Mouse (Mus musculus): ENCODE results near the gene Mcu. TPM values are rescaled to one million over a fixed set of nuclear protein-coding genes. Genes with fewer than 3 reads are reported as not detected.

The Mcu gene
- total and polyA plus RNA-seq, 2 experiments from 2014 or later, result 13.0 to 20.5 TPM

DNA sequence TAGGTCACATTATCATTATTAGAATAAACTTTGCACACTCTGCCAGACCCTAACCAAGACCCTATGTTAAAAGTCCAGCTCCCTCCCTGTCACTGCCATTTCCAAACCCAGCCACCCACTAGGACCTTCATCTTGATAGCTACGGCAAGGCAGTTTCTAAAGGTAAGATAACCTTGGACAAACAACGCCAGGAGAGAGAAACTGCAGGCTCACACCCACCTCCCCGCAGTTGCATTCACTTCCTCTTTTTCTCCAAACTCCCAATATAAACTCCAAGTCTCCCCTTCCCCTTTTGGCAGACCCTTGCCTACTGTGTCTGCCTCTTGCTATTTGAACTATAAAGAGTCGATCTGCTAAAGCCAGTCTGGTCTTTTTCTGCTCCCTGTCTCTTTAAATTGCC is 28.7 kb upstream of the Mcu start:
- Histone ChIP-seq H3K4me1 (ENCODE audit: control insufficient read depth, insufficient read depth) (0 out of 2 replicates have a peak, but pooled peaks cover 3% of the 10 kb centered on the region), H3K27me3 (ENCODE audit: control insufficient read depth, insufficient read depth, low read length) (no peaks in the 10 kb centered on the region), H3K4me2 (ENCODE audit: low read depth, low read length) (no peak overlapping the region), H3K36me3 (replicated peaks; ENCODE audit: control insufficient read depth, insufficient read depth, low read length) (no peaks in the 10 kb centered on the region), H3K4me3 (ENCODE audit: low read depth, low read length) (no peak overlapping the region), H3K27ac (ENCODE audit: low read depth) (no peak overlapping the region), H3K9me3 (replicated peaks; ENCODE audit: control insufficient read depth, low read length) (peaks cover 10% of the 10 kb centered on the region; the same call in 1 of the 2 replicates), H3K9ac (replicated peaks; ENCODE audit: low read depth, low read length) (no peak overlapping the region)
- DNase-seq (ENCODE audit: low spot score), result no peak
- ATAC-seq (ENCODE audit: insufficient read depth, low read depth), result no peak
- WGBS, result 50% methylated on average over 4 of the region's 4 CpGs
- TF ChIP-seq EP300 (IDR thresholded peaks at IDR 0.05; ENCODE audit: low read depth) (no peak), CTCF (IDR thresholded peaks at IDR 0.05; ENCODE audit: low read depth) (no peak)

DNA sequence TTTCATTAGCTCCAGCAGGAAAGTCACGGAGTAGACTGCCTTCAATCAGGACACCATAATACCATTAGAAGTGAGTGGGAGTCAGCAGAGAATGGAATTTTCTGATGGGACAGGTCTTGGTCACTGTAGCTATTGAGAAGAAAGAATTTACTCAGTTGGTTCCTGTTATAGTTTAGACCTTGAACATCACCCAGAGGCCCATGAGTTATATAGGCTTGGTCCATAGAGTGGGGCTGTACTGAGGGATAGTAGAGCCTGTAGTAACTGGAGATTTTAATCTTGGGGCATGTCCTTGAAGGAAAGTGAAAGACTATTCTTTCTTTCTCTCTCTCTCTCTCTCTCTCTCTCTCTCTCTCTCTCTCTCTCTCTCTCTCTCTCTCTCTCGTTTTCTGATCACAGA is 28.2 kb upstream of the Mcu start:
- Histone ChIP-seq H3K27ac (ENCODE audit: low read depth) (no peak overlapping the region), H3K4me3 (ENCODE audit: low read depth, low read length) (no peak overlapping the region), H3K9me3 (replicated peaks; ENCODE audit: control insufficient read depth, low read length) (peaks cover 6% of the 10 kb centered on the region; the same call in 1 of the 2 replicates), H3K36me3 (replicated peaks; ENCODE audit: control insufficient read depth, insufficient read depth, low read length) (no peaks in the 10 kb centered on the region), H3K9ac (replicated peaks; ENCODE audit: low read depth, low read length) (no peak overlapping the region), H3K27me3 (ENCODE audit: control insufficient read depth, insufficient read depth, low read length) (no peaks in the 10 kb centered on the region), H3K4me1 (ENCODE audit: control insufficient read depth, insufficient read depth) (0 out of 2 replicates have a peak, but pooled peaks cover 3% of the 10 kb centered on the region), H3K4me2 (ENCODE audit: low read depth, low read length) (no peak overlapping the region)
- no peak for DNase-seq (ENCODE audit: low spot score)
- no peak for ATAC-seq (ENCODE audit: insufficient read depth, low read depth)
- TF ChIP-seq CTCF (IDR thresholded peaks at IDR 0.05; ENCODE audit: low read depth) (no peak), EP300 (IDR thresholded peaks at IDR 0.05; ENCODE audit: low read depth) (no peak)
- 54% methylated on average over 2 of the region's 2 CpGs for WGBS

DNA sequence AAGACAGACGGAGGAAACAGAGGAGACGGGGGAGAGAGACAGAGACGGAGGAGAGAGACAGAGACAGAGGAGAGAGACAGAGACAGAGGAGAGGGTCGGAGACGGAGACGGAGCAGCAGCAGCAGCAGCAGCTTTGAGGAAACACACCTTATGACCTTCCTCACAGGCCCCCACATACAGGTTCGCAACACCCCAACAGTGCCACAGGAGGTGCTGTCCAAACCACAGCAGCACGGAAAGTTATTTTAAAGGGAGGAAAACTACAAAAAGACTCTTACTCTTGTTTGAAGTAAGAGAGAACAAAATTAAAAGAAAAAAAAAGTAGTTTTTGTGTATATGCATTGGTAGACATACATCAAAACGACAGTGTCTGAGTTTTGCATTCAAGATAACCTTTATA is 27.2 kb upstream of the Mcu start:
- 60% methylated on average over 9 of the region's 9 CpGs for WGBS
- no peak overlapping the region for H3K4me3 ChIP-seq (ENCODE audit: low read depth, low read length)
- H3K27ac ChIP-seq (ENCODE audit: low read depth), result no peak overlapping the region

DNA sequence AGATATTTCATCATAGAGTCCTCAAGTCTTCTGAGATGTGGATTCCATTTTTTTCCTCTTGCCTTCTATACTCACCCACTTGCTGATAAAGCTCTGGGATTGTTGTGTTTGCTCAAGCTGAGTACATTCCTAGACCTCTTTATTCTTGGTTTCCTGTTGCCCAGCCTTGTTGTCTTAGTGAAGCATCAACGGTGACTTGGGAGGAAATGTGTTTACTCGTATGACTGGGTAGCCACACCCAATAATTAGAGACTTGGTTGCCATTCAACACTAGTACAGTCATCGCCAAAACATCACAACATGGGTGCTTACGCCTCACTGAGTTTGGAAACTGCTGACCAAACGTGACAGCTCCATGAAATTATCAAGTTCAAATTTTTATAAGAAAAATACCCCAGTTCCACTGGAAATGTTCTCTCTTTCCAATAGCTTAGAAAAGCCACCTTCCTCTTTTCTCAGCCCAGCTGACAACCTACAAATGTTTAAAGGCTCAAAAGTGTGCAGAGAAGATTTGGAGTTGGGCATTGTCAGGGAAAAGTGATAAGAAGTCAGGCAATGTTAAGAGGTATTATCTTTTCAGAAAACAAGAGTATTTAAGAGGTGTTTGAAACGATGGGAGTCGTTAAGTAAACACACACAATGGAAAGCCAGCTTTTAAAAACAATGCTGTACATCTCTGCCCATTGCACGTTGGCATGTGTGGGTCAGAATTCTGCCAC is 26.3 kb upstream of the Mcu start:
- Histone ChIP-seq H3K27me3 (ENCODE audit: control insufficient read depth, insufficient read depth, low read length) (no peaks in the 10 kb centered on the region), H3K4me3 (ENCODE audit: low read depth, low read length) (no peak overlapping the region), H3K36me3 (replicated peaks; ENCODE audit: control insufficient read depth, insufficient read depth, low read length) (no peaks in the 10 kb centered on the region), H3K4me1 (ENCODE audit: control insufficient read depth, insufficient read depth) (0 out of 2 replicates have a peak, but pooled peaks cover 3% of the 10 kb centered on the region), H3K9me3 (replicated peaks; ENCODE audit: control insufficient read depth, low read length) (0 out of 2 replicates have a peak, but pooled peaks cover 2% of the 10 kb centered on the region), H3K27ac (ENCODE audit: low read depth) (no peak overlapping the region), H3K4me2 (ENCODE audit: low read depth, low read length) (no peak overlapping the region), H3K9ac (replicated peaks; ENCODE audit: low read depth, low read length) (no peak overlapping the region)
- TF ChIP-seq EP300 (IDR thresholded peaks at IDR 0.05; ENCODE audit: low read depth) (no peak), CTCF (IDR thresholded peaks at IDR 0.05; ENCODE audit: low read depth) (no peak)
- DNase-seq (ENCODE audit: low spot score) (no peak), ATAC-seq (ENCODE audit: insufficient read depth, low read depth) (no peak)
- WGBS, result 59% methylated on average over 8 of the region's 8 CpGs

More for the DNA sequence above, 27.2 kb upstream of the Mcu start:
- ATAC-seq (ENCODE audit: insufficient read depth, low read depth) (no peak), DNase-seq (ENCODE audit: low spot score) (no peak)
- Histone ChIP-seq H3K4me1 (ENCODE audit: control insufficient read depth, insufficient read depth) (0 out of 2 replicates have a peak, but pooled peaks cover 3% of the 10 kb centered on the region), H3K27me3 (ENCODE audit: control insufficient read depth, insufficient read depth, low read length) (no peaks in the 10 kb centered on the region), H3K36me3 (replicated peaks; ENCODE audit: control insufficient read depth, insufficient read depth, low read length) (no peaks in the 10 kb centered on the region), H3K9ac (replicated peaks; ENCODE audit: low read depth, low read length) (no peak overlapping the region), H3K9me3 (replicated peaks; ENCODE audit: control insufficient read depth, low read length) (0 out of 2 replicates have a peak, but pooled peaks cover 4% of the 10 kb centered on the region), H3K4me2 (ENCODE audit: low read depth, low read length) (no peak overlapping the region)
- TF ChIP-seq EP300 (IDR thresholded peaks at IDR 0.05; ENCODE audit: low read depth) (no peak), CTCF (IDR thresholded peaks at IDR 0.05; ENCODE audit: low read depth) (no peak)

DNA sequence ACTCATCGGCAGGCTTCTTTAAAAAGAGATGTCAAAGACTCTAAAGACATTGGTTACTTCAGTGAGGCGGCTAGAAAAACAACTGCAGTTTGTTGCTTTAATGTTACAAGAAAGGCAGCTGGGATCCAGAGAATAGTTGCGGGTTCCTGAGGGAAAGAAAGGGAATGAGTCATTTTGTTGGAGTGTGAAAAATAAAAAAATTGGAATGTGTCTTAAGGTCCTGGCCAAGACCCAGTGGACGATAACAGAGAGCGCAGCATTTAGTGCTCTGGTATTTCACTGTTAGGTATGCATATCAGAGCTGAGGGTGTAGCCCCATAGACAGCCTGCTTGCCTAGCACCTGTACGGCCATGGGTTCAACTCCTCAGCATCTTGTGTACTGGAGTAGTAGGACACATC is 22.1 kb upstream of the Mcu start:
- 70% methylated on average over 6 of the region's 6 CpGs for WGBS
- peak; percentile 20; the same call in 1 of the 2 replicates for ATAC-seq (ENCODE audit: insufficient read depth, low read depth)
- Histone ChIP-seq H3K4me3 (ENCODE audit: low read depth, low read length) (no peak overlapping the region), H3K9ac (replicated peaks; ENCODE audit: low read depth, low read length) (no peak overlapping the region), H3K36me3 (replicated peaks; ENCODE audit: control insufficient read depth, insufficient read depth, low read length) (no peaks in the 10 kb centered on the region), H3K27me3 (ENCODE audit: control insufficient read depth, insufficient read depth, low read length) (no peaks in the 10 kb centered on the region), H3K9me3 (replicated peaks; ENCODE audit: control insufficient read depth, low read length) (no peaks in the 10 kb centered on the region), H3K27ac (ENCODE audit: low read depth) (0 out of 2 replicates have a peak overlapping the region, but pooled peaks have one; percentile 55), H3K4me2 (ENCODE audit: low read depth, low read length) (peak overlapping the region; percentile 2; the same call in 1 of the 2 replicates), H3K4me1 (ENCODE audit: control insufficient read depth, insufficient read depth) (no peaks in the 10 kb centered on the region)
- peak; percentile 19 for DNase-seq (ENCODE audit: low spot score)
- TF ChIP-seq EP300 (IDR thresholded peaks at IDR 0.05; ENCODE audit: low read depth), result no peak
- TF ChIP-seq CTCF (IDR thresholded peaks at IDR 0.05; ENCODE audit: low read depth), result no peak

Data from heart, postnatal 0 days (tissue).